ENCODE assay signal across 25 mouse cellular contexts in the genomic region with DNA sequence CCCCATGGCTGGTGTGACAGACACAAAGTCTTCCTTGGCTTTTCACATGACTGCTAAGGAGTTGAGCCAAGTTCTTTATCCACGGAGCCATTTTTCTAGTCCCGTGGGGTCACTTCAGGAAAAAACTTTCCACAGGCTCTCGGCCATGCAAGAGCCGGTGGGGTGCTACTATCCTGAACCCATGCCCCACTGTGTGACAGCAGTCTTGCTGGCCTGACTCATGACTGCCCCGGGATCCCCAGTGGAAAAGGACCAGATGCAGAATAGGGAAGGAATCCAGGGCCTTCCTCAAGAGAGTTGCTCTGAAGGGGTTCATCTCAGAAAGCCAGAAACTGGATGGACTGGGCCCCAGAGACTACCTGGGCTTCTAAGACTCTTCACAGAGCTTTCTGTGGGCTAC.
DNase-seq lines count a peak whose midpoint lies in the region; ATAC-seq and TF ChIP-seq lines count a peak whose summit lies in the region.
"Had no signal": no experiment of that assay in that cellular context is flagged by ENCODE, and none has a peak within 500 bp of the region (broad histone marks: within the 10 kb centered on the region; RNA-seq: fewer than 3 reads in every experiment).

No protein-coding gene starts in this region.

- no peak for ATAC-seq in heart, embryonic 12.5 days (ENCODE audit: insufficient number of reproducible peaks, low FRiP score)
- ATAC-seq: forebrain, embryonic 13.5 days; midbrain, embryonic 15.5 days had no signal

- H3K4me2 ChIP-seq in heart, embryonic 12.5 days = no peak overlapping the region
- H3K4me2 ChIP-seq: embryonic facial prominence, embryonic 15.5 days; forebrain, embryonic 13.5 days; heart, embryonic 13.5 days; hindbrain, embryonic 14.5 days; lung, embryonic 14.5 days; midbrain, embryonic 15.5 days had no signal

- H3K9ac ChIP-seq in heart, embryonic 12.5 days = no peak overlapping the region
- H3K9ac ChIP-seq: embryonic facial prominence, embryonic 15.5 days; forebrain, embryonic 13.5 days; heart, embryonic 13.5 days; hindbrain, embryonic 14.5 days; liver, embryonic 14.5 days; lung, embryonic 14.5 days; midbrain, embryonic 15.5 days had no signal

- H3K27ac ChIP-seq in heart, embryonic 12.5 days (ENCODE audit: poor library complexity, severe bottlenecking) = no peak overlapping the region
- 0 out of 2 replicates have a peak overlapping the region, but pooled peaks have one; percentile 3 for H3K27ac ChIP-seq in small intestine, adult 2 months (ENCODE audit: insufficient read depth, low read depth, low read length)
- H3K27ac ChIP-seq: embryonic facial prominence, embryonic 15.5 days; forebrain, embryonic 13.5 days; heart, embryonic 13.5 days; hindbrain, embryonic 14.5 days; liver, embryonic 14.5 days; midbrain, embryonic 10.5 days; midbrain, embryonic 15.5 days; stomach, postnatal 0 days had no signal

- H3K9me3 ChIP-seq in heart, embryonic 12.5 days (replicated peaks) = no peaks in the 10 kb centered on the region
- H3K9me3 ChIP-seq: embryonic facial prominence, embryonic 15.5 days; forebrain, embryonic 13.5 days; heart, embryonic 13.5 days; midbrain, embryonic 10.5 days; midbrain, embryonic 15.5 days had no signal

- no peaks in the 10 kb centered on the region for H3K27me3 ChIP-seq in heart, embryonic 12.5 days (replicated peaks)
- no peaks in the 10 kb centered on the region for H3K27me3 ChIP-seq in small intestine, adult 2 months (ENCODE audit: control insufficient read depth, insufficient read depth, low read length)
- H3K27me3 ChIP-seq: embryonic facial prominence, embryonic 15.5 days; forebrain, embryonic 13.5 days; midbrain, embryonic 15.5 days had no signal

- TF ChIP-seq CTCF in small intestine, adult 2 months (IDR thresholded peaks at IDR 0.05; ENCODE audit: extremely low read depth, insufficient read length, insufficient replicate concordance, low read depth, low read length) = no peak

- no peak overlapping the region for H3K4me3 ChIP-seq in heart, embryonic 12.5 days
- no peak overlapping the region for H3K4me3 ChIP-seq in small intestine, adult 2 months (ENCODE audit: low read depth, low read length)
- H3K4me3 ChIP-seq: embryonic facial prominence, embryonic 15.5 days; forebrain, embryonic 13.5 days; heart, embryonic 13.5 days; midbrain, embryonic 10.5 days; midbrain, embryonic 15.5 days had no signal

- peaks cover 35% of the 10 kb centered on the region for H3K4me1 ChIP-seq in heart, embryonic 12.5 days (replicated peaks)
- peaks cover 24% of the 10 kb centered on the region for H3K4me1 ChIP-seq in small intestine, adult 2 months (ENCODE audit: control insufficient read depth, insufficient read depth, insufficient read length, low read length)
- H3K4me1 ChIP-seq: midbrain, embryonic 15.5 days had no signal

- TF ChIP-seq POLR2A in small intestine, adult 2 months (IDR thresholded peaks at IDR 0.05; ENCODE audit: low read depth, low read length) = no peak

- H3K36me3 ChIP-seq in heart, embryonic 12.5 days = no peaks in the 10 kb centered on the region
- no peaks in the 10 kb centered on the region for H3K36me3 ChIP-seq in small intestine, adult 2 months (ENCODE audit: control insufficient read depth, insufficient read depth, low read length)
- H3K36me3 ChIP-seq: embryonic facial prominence, embryonic 15.5 days; heart, embryonic 13.5 days; midbrain, embryonic 10.5 days; midbrain, embryonic 15.5 days had no signal

- peak; percentile 99 for DNase-seq in heart, adult 11 months
- DNase-seq in kidney, postnatal 14 days = peak; percentile 39
- no peak for DNase-seq in kidney, adult 11 months
- DNase-seq in heart, postnatal 14 days = peak; percentile 43 to 45
- no peak for DNase-seq in T-cell, adult 2 months (ENCODE audit: low spot score)
- DNase-seq: adrenal gland, adult 8-10 months; cerebellum, adult 2 months; cerebellum, postnatal 14 days; kidney, adult 18-20 months; layer of hippocampus, postnatal 36 days; left cerebral cortex, postnatal 4 days; liver; lung, embryonic 14.5 days; thymus, adult 18-20 months; thymus, postnatal 25 days had no signal

- 82% methylated on average over 5 of the region's 5 CpGs for WGBS in heart, embryonic 12.5 days
- WGBS in small intestine, adult 2 months = 85% methylated on average over 5 of the region's 5 CpGs

- intact Hi-C loops in heart, postnatal 14 days (cut with DNase I) = loop anchor here (2.0 to 5.0 kb wide), 2 partner anchors 41 to 67 kb away; a partner anchor contains a TSS

Comparison
In these comparisons a context has a peak if more than half of its experiments do, and no peak if none do; other contexts are left out.
1. DNase-seq: peak in heart, adult 11 months (single experiment), kidney, postnatal 14 days (single experiment) and heart, postnatal 14 days (2 of 2); none in kidney, adult 11 months (single experiment) and T-cell, adult 2 months (single experiment).